Mouse (Mus musculus) heart, postnatal 0 days (tissue): ENCODE measurements around the gene 2700081O15Rik.

Experiments
- CTCF ChIP-seq: IDR thresholded peaks from 2 replicates; pipeline ENCODE4 v1.5.1; 2016; ENCODE audit warnings: antibody characterized with exemption, control low read depth, low read depth
- EP300 ChIP-seq: IDR thresholded peaks from 2 replicates; pipeline ENCODE4 v1.6.1; 2016; ENCODE audit warnings: antibody characterized with exemption, low read depth

DNA sequence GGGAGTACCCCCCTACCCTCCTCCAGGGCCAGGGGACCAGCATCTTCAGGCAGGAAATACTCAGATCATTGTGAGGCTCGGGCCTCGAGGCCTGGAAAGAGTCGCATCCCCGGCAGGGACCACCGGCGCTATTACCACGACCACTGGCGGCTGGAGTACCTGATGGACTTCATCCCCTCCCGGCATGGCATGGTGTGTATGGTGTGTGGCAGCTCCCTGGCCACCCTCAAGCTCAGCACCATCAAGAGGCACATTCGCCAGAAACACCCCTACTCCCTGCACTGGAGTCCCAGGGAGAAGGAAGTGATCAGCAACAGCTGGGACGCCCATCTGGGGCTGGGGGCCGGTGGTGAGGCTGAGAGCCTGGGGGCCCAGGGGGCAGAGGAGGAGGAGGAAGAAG lies 2.7 kb downstream of the 2700081O15Rik start:
- TF ChIP-seq CTCF: no peak
- TF ChIP-seq EP300: no peak
